Mouse (Mus musculus) liver, postnatal 0 days (tissue): ENCODE data around the gene Swap70.

ENCODE experiments used
- CTCF ChIP-seq: sonication (generic); IDR thresholded peaks from 2 replicates; pipeline ENCODE4 v1.5.1; 2016; ENCODE audit warnings: antibody characterized with exemption, low read depth
- EP300 ChIP-seq: IDR thresholded peaks from 2 replicates; pipeline ENCODE4 v1.6.1; 2016; ENCODE audit warnings: antibody characterized with exemption, low read depth, mild to moderate bottlenecking

- TF ChIP-seq EP300 = no peak
- no peak for TF ChIP-seq CTCF
These were observed 95.9 kb downstream of the Swap70 start for GRCm38 (mm10) chr7:110317412-110317811.
